ENCODE assay signal across 32 mouse cellular contexts in genomic region chr14:119836051-119836450, GRCm38 (mm10).
"Had no signal": no experiment of that assay in that cellular context is flagged by ENCODE, and none has a peak within 500 bp of the region (broad histone marks: within the 10 kb centered on the region; RNA-seq: fewer than 3 reads in every experiment).

No protein-coding gene starts in this region.

- ATAC-seq: liver, embryonic 12.5 days; liver, postnatal 0 days; lung, postnatal 0 days; midbrain, embryonic 13.5 days; midbrain, embryonic 15.5 days; midbrain, embryonic 16.5 days had no signal

- H3K36me3 ChIP-seq: limb, embryonic 10.5 days; limb, embryonic 12.5 days; limb, embryonic 13.5 days; limb, embryonic 15.5 days; liver, embryonic 12.5 days; liver, embryonic 13.5 days; liver, embryonic 15.5 days; lung, embryonic 15.5 days; midbrain, embryonic 10.5 days; midbrain, embryonic 12.5 days; midbrain, embryonic 13.5 days; midbrain, embryonic 15.5 days; neural tube, embryonic 12.5 days; neural tube, embryonic 13.5 days had no signal

- H3K4me2 ChIP-seq: limb, embryonic 12.5 days; limb, embryonic 13.5 days; limb, embryonic 15.5 days; liver, embryonic 12.5 days; liver, embryonic 13.5 days; liver, embryonic 15.5 days; lung, embryonic 14.5 days; lung, embryonic 15.5 days; midbrain, embryonic 11.5 days; midbrain, embryonic 12.5 days; midbrain, embryonic 13.5 days; midbrain, embryonic 15.5 days; neural tube, embryonic 12.5 days; neural tube, embryonic 13.5 days had no signal

- H3K4me1 ChIP-seq: liver, embryonic 12.5 days; liver, embryonic 13.5 days; liver, embryonic 15.5 days; megakaryocyte, embryonic 14.5 days had no signal

- H3K27ac ChIP-seq: limb, embryonic 10.5 days; limb, embryonic 12.5 days; limb, embryonic 13.5 days; limb, embryonic 15.5 days; liver, embryonic 12.5 days; liver, embryonic 13.5 days; liver, embryonic 14.5 days; liver, embryonic 15.5 days; macrophage; midbrain, embryonic 10.5 days; midbrain, embryonic 12.5 days; midbrain, embryonic 13.5 days; midbrain, embryonic 15.5 days; neural tube, embryonic 12.5 days; neural tube, embryonic 13.5 days had no signal

- DNase-seq: left cerebral cortex, postnatal 4 days; liver; liver, embryonic 13.5 days; liver, postnatal 0 days; lung, adult 18-20 months; lung, adult 2 months; lung, embryonic 14.5 days; lung, postnatal 10 days; lung, postnatal 14 days; lung, postnatal 36 days; lung, postnatal 4 days; midbrain, embryonic 14.5 days had no signal

- H3K9ac ChIP-seq: limb, embryonic 12.5 days; limb, embryonic 13.5 days; limb, embryonic 15.5 days; liver, embryonic 12.5 days; liver, embryonic 13.5 days; liver, embryonic 14.5 days; liver, embryonic 15.5 days; liver, postnatal 0 days; lung, embryonic 14.5 days; lung, embryonic 15.5 days; midbrain, embryonic 12.5 days; midbrain, embryonic 13.5 days; midbrain, embryonic 15.5 days; neural tube, embryonic 12.5 days; neural tube, embryonic 13.5 days had no signal

- H3K9me3 ChIP-seq: limb, embryonic 10.5 days; limb, embryonic 12.5 days; limb, embryonic 13.5 days; limb, embryonic 15.5 days; liver, embryonic 12.5 days; liver, embryonic 13.5 days; liver, embryonic 15.5 days; lung, embryonic 15.5 days; midbrain, embryonic 10.5 days; midbrain, embryonic 12.5 days; midbrain, embryonic 13.5 days; midbrain, embryonic 15.5 days; neural tube, embryonic 12.5 days; neural tube, embryonic 13.5 days had no signal

- H3K27me3 ChIP-seq: limb, embryonic 12.5 days; limb, embryonic 13.5 days; limb, embryonic 15.5 days; liver, embryonic 12.5 days; liver, embryonic 13.5 days; liver, embryonic 15.5 days; lung, embryonic 15.5 days; megakaryocyte, embryonic 14.5 days; midbrain, embryonic 12.5 days; midbrain, embryonic 13.5 days; midbrain, embryonic 15.5 days; neural tube, embryonic 12.5 days; neural tube, embryonic 13.5 days had no signal

- H3K4me3 ChIP-seq: limb, embryonic 10.5 days; limb, embryonic 12.5 days; limb, embryonic 13.5 days; limb, embryonic 15.5 days; liver, embryonic 12.5 days; liver, embryonic 13.5 days; liver, embryonic 15.5 days; lung, embryonic 15.5 days; megakaryocyte, embryonic 14.5 days; midbrain, embryonic 10.5 days; midbrain, embryonic 12.5 days; midbrain, embryonic 13.5 days; midbrain, embryonic 15.5 days; myocyte; neural tube, embryonic 12.5 days; neural tube, embryonic 13.5 days had no signal
